Mouse (Mus musculus) ZHBTc4 (cell line): Measurements from ENCODE around the gene Adam1a.
A peak's percentile ranks its signal among the peaks of the same experiment; 100 is the strongest.

Source experiments
- DNase-seq: peaks from one replicate; pipeline ENCODE4 v3.0.0-alpha.2; 2011; ENCODE audit warnings: low read depth, low spot score

The Adam1a gene

DNA sequence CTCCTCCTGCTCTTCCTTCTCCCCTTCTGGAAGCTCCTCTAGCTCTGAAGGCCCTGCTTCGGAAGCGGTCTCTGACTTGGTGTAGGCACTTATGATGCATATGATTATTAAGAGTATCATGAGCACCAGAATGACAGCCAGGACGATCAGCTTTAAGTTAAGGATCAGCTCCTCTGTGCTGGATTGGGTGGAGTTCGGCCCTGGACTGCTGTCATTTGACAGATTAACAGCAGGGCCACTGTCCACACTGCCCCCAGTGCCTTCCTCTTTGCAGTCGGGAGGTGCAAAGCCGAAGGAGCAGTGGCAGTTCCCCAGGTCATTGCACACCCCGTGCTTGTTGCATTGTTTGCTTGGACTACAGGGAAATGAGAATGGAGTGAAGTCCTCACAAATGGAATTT lies 44.6 kb downstream of the Adam1a start:
- no peak for DNase-seq

DNA sequence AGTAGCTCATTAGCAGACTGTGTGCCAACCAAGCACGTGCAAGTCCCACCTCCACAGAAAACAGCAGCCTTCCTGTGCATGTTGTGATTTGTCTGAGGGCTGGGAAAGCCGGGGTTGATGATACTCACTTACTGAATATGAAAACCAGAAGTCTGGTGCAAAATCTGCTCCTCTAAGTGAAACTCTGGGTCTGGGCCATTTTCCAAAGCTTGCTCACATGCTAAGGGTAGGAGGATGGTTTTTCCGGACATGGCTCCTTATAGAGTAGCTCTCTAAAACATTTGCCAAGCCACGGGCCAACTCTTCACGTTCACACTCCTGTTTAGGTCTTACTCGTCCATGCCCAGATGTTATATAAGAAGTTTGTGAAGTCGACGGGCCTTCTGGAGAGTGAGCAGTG lies 52.0 kb downstream of the Adam1a start:
- DNase-seq, result no peak

DNA sequence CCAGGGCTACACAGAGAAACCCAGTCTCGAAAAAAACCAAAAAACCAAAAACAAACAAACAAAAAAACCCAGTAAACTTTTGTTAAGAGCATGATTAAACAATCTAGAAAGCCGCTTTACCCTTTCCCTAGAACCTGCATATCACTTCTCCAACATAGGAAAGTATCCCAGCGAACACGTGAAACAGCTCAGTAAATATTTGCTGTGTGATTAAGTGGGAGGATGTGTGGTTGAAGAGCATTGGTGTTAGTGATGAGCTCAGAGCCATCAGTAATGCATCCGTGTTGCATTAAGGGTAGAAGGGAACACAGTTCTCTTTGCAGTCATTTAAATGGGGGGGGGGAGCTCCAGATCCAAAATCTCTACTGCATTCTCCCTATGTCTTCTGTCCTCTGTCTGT lies 60.5 kb downstream of the Adam1a start:
- no peak for DNase-seq

DNA sequence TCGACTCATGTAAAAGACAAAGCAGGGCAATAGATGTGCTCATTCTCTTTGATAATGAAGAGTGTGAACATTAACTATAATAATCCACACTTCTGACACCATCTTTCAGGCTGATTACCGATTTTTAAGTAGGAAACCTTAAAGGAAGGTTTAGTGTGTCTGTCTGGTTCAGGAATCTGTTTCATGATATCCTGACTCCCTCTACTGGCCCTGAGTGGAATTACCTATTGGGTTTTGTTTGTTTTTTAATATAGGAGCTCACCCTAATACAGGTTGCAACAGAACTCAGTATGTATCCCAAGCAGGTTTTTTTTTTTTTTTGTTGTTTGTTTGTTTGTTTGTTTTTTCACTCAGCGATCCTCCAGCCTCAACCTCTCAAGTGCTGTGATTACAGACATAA lies 67.6 kb downstream of the Adam1a start:
- peak; percentile 76 for DNase-seq

DNA sequence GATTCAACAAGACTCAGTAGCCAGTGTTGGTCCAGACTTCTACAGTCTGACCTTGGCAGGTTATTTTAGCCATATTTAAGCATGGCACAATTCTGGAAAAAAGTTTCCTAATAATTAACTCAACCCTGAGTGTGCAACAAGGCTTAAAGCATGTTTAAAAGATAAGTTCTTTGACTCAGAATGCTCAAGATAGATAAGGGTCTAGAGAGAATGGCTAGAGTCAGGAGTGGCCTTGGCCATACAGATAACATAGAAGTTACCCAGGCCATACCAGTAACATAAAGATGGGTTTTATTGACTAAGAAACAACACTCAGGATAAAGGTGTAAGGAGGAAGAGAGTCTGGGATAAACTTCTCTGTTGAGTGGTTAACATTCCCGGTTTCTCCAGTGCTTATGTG lies 69.2 kb downstream of the Adam1a start:
- DNase-seq, result no peak

DNA sequence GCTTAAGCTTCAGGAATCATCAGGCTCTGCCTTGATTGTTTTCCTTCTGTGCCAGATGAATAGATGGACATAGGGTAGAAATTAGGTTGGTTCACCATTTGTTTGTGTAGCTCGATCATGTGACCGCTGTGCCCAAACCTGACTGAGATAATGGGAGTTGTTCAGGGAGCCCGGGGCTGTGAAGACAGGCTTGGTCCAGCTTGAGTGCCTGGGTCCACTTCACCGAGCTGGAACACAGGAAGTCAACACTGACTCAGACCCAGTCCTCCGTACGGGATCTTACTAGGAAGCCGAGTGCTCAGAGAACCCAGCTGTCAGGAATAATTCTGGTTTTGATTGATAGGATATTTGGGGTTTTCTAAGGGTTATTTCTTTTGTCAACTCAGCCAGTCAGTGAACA lies 70.7 kb downstream of the Adam1a start:
- DNase-seq, result no peak

DNA sequence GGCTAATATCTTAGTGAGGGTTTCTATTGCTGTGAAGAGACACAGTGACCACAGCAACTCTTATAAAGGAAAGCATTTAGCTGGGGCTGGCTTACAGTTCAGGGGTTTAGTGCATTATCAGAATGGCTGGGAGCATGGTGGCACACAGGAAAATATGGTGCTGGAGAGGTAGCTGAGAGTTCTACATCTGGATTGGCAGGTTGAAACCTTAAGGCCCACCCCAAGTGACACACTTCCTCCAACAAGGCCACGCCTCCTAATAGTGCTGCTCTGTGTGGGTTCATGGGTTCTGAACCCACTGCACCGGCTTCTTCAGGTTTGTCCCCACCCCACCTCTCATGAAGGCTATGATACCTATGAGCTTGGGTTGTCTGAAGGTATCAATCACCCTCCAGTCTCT lies 72.9 kb downstream of the Adam1a start:
- peak; percentile 51 for DNase-seq

DNA sequence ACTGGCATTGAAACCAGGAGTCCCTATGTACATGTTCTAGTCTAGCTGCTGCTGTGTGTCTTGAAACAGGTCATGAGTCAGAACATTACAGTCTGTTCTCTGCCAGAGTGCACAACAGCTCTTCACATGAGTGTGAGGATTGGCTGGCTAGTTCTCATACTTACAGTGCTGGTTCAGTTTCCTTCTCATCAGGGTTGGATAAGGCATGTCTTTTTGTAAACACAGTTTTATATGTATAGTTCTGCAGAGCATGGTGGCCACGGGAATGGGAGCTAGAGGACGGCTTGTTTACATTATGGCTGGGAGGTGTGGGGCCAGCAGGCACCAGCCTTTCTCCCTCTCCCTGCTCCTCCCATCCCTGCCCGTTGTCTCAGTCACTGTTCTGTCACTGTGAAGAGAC lies 75.7 kb downstream of the Adam1a start:
- no peak for DNase-seq
